Mouse (Mus musculus) kidney, adult 2 months (tissue): ENCODE data around the gene Slc41a2.

Source experiments
- CTCF ChIP-seq: fragments of 200-500 bp; conservative IDR thresholded peaks from 2 replicates; pipeline ENCODE4 v1.5.1; 2011; ENCODE audit warnings: low read depth, mild to moderate bottlenecking, control low read depth, low read length, moderate library complexity, mixed read lengths; ENCODE audit not compliant: insufficient read depth, insufficient read length
- POLR2A ChIP-seq: fragments of 200-500 bp; IDR thresholded peaks from one replicate; pipeline ENCODE4 v1.6.1; 2011; ENCODE audit warnings: low read depth, low read length, control low read depth

- TF ChIP-seq CTCF (no peak), POLR2A (no peak)
These were observed 146.2 kb downstream of the Slc41a2 start for GRCm38 (mm10) chr10:83191476-83191875.
